Mouse (Mus musculus): ENCODE data around the gene Mrpl12. TPM values are rescaled to one million over a fixed set of nuclear protein-coding genes. Genes with fewer than 3 reads are reported as not detected.

Gene Mrpl12
- 133 and 134 TPM in 2 replicates for polyA plus RNA-seq (2015; fragmentation: Nextera tagmentation; extraction: Ambion mirVana)

DNA sequence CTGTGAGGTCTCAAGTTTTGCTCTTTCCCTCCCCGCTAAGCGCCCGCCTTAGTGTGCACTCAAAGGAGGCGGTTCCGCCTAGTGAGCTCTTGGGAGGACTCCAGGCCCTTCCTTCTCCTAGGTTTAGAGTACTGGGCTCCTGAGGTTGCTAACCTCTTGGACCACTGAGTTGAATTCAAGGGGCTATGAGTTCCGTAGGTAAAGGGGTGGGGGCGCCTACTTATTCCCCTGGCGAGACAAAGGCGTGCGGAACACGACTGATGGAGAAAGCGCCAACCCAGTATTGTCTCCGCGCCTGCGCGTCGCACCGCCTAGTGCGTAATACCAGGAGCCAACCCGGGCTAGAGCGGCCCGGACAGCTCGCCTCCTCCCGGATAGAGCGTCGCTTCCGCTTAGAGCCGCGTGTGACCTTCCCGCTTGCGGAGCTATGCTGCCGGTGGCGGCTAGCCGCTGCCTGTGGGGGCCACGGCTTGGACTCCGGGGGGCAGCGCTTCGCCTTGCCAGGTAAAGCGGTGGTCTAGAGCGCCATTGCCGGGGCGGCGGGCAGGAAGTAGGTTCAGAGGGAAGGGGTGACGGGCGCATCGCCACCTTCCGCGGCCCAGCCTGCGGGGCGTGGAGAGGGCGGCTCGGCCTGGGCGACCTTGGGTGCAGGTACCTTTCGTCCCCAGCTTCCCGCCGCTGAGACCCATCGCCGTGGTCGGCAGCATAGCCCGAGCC, at the start of gene Mrpl12:
Gene Mrpl12 (plus strand): TSS at position 349 of the 717 bp plus-strand sequence.
- Histone ChIP-seq H3K4me2 (replicated peaks; ENCODE audit: low read depth) (peak within 1 kb of the TSS; percentile 79), H3K9ac (ENCODE audit: low read length) (peak within 1 kb of the TSS; percentile 89), H3K4me3 (ENCODE audit: low read depth, low read length) (peak within 1 kb of the TSS; percentile 94), H3K4me1 (replicated peaks; ENCODE audit: control insufficient read depth, insufficient read depth) (no peaks in the 10 kb centered on the region; the same call in 1 of the 2 replicates), H3K9me3 (ENCODE audit: control insufficient read depth, low read length) (no peaks in the 10 kb centered on the region), H3K27me3 (ENCODE audit: control insufficient read depth, insufficient read depth, low read length) (no peaks in the 10 kb centered on the region), H3K27ac (replicated peaks) (peak within 1 kb of the TSS; percentile 75), H3K36me3 (ENCODE audit: control insufficient read depth, insufficient read depth, low read length) (peaks cover 25% of the 10 kb centered on the region)
- WGBS = under 1% methylated on average over 60 of the region's 60 CpGs
- TF ChIP-seq EP300 (optimal IDR thresholded peaks at IDR 0.05) = no peak
- TF ChIP-seq CTCF (IDR thresholded peaks at IDR 0.05; ENCODE audit: low read depth) = no peak; the same call in 1 of the 2 replicates
- peak; percentile 94 for DNase-seq (ENCODE audit: low spot score)
- ATAC-seq (ENCODE audit: low FRiP score, low TSS enrichment) = peak; percentile 88

DNA sequence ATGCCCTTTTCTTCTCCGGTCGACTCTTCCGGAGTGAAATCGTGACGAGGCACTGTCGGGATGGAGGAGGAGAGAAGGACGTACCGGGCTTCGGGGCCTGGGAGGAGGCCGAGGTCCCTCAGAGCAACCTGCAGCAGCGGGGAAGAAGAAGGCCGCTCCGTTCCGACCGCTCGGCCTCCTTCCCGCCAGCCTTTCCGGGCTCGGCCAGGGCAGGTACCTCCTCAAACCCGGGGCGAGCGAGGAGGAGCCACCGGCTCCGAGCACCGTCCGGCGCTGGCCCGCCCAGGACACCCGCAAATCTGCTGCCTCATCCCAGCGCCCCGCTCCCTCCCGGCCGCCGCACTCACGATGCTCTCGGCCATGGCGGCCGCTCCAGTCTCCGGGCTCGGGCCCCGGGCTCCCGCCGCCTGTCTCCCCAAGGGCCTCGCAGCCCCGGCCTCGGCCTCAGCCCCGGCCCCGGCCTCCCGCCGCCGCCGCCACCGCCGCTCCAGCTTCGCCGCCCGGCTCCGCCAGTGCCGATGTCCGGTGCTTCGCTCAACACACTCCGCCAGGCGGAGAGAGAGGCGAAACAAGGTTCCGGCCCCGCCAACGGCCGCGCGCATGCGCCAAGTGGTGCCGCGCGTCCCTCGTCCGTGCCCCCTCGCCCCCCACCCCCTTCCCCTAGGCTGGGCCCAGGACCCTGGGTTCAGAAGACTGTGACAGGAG, 47.1 kb upstream of the Mrpl12 start, which contains the start of gene Nploc4:
Gene Nploc4 (minus strand): TSS at position 557 of the 705 bp plus-strand sequence.
- H3K9ac ChIP-seq (ENCODE audit: low read length) = peak within 1 kb of the TSS; percentile 95
- H3K4me1 ChIP-seq (replicated peaks; ENCODE audit: control insufficient read depth, insufficient read depth) = no peaks in the 10 kb centered on the region
- H3K4me3 ChIP-seq (ENCODE audit: low read depth, low read length) = peak within 1 kb of the TSS; percentile 99
- DNase-seq (ENCODE audit: low spot score) (peak; percentile 90), ATAC-seq (ENCODE audit: low FRiP score, low TSS enrichment) (peak; percentile 86)
- H3K27me3 ChIP-seq (ENCODE audit: control insufficient read depth, insufficient read depth, low read length) = no peaks in the 10 kb centered on the region
- peak; percentile 32; the same call in 1 of the 2 replicates for TF ChIP-seq CTCF (IDR thresholded peaks at IDR 0.05; ENCODE audit: low read depth)
- TF ChIP-seq EP300 (optimal IDR thresholded peaks at IDR 0.05) = no peak
- WGBS = 2% methylated on average over 55 of the region's 77 CpGs
- peak within 1 kb of the TSS; percentile 80 for H3K4me2 ChIP-seq (replicated peaks; ENCODE audit: low read depth)
- H3K9me3 ChIP-seq (ENCODE audit: control insufficient read depth, low read length) = no peaks in the 10 kb centered on the region
- H3K27ac ChIP-seq (replicated peaks) = peak within 1 kb of the TSS; percentile 86
- peaks cover 8% of the 10 kb centered on the region for H3K36me3 ChIP-seq (ENCODE audit: control insufficient read depth, insufficient read depth, low read length)

DNA sequence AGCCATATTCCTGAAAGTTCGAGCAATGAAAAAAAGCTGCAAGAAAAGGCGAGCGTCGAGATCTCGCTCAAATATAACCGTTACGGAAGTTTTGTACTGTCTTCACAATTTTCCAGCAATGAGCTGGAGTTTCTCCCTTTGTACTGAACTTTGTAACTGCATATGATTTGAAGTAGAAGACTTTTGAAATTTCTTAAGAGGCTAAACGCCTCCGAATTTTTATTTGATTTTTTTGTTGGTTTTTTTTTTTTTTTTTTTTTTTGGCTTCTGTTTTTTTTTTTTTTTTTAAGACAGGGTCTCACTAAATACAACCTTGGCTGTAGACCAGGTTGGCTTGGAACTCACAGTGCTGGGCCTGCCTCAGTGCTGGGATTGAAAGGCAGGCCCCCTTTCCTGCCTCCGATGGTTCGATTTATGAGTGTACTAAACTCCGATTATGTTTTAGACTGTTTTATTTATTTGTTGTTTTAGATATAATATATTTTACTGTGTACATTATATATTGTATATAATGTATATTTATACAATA, 46.5 kb upstream of the Mrpl12 start:
- Histone ChIP-seq H3K27me3 (ENCODE audit: control insufficient read depth, insufficient read depth, low read length) (no peaks in the 10 kb centered on the region), H3K27ac (replicated peaks) (peak overlapping the region; percentile 86), H3K4me1 (replicated peaks; ENCODE audit: control insufficient read depth, insufficient read depth) (no peaks in the 10 kb centered on the region), H3K4me2 (replicated peaks; ENCODE audit: low read depth) (peak overlapping the region; percentile 80), H3K9me3 (ENCODE audit: control insufficient read depth, low read length) (no peaks in the 10 kb centered on the region), H3K9ac (ENCODE audit: low read length) (peak overlapping the region; percentile 95), H3K4me3 (ENCODE audit: low read depth, low read length) (peak overlapping the region; percentile 99), H3K36me3 (ENCODE audit: control insufficient read depth, insufficient read depth, low read length) (peaks cover 5% of the 10 kb centered on the region)
- no peak for TF ChIP-seq EP300 (optimal IDR thresholded peaks at IDR 0.05)
- no peak for TF ChIP-seq CTCF (IDR thresholded peaks at IDR 0.05; ENCODE audit: low read depth)
- DNase-seq (ENCODE audit: low spot score) (no peak), ATAC-seq (ENCODE audit: low FRiP score, low TSS enrichment) (no peak)
- 20% methylated on average over 12 of the region's 12 CpGs for WGBS

DNA sequence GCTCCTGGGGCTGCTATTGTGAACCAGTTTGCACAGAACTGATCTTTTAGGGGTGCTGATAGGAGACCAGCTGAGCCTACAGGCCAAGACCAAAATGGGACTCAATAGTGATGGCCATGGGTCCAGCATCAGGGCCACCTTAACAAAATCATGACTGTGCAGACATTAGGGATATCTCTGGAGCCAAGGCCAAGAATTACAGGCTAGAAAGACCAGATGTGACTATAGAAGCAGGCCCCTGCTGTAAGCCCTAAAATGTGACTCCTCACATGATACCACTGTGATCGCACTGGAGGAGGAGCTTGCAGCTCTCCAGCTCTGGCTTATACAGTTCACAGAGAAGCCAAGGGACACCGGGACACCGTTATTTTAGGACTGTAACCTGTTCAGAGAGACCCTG, 42.1 kb upstream of the Mrpl12 start, which contains the start of gene Tspan10:
Gene Tspan10 (plus strand): TSS at position 301 of the 400 bp plus-strand sequence.
- Histone ChIP-seq H3K9ac (ENCODE audit: low read length) (no peak within 1 kb of the TSS), H3K4me2 (replicated peaks; ENCODE audit: low read depth) (no peak within 1 kb of the TSS), H3K4me3 (ENCODE audit: low read depth, low read length) (no peak within 1 kb of the TSS), H3K4me1 (replicated peaks; ENCODE audit: control insufficient read depth, insufficient read depth) (no peaks in the 10 kb centered on the region), H3K9me3 (ENCODE audit: control insufficient read depth, low read length) (no peaks in the 10 kb centered on the region), H3K27ac (replicated peaks) (no peak within 1 kb of the TSS), H3K36me3 (ENCODE audit: control insufficient read depth, insufficient read depth, low read length) (no peaks in the 10 kb centered on the region), H3K27me3 (ENCODE audit: control insufficient read depth, insufficient read depth, low read length) (no peaks in the 10 kb centered on the region)
- TF ChIP-seq EP300 (optimal IDR thresholded peaks at IDR 0.05) (no peak), CTCF (IDR thresholded peaks at IDR 0.05; ENCODE audit: low read depth) (no peak)
- WGBS = 89% methylated on average over 3 of the region's 3 CpGs
- DNase-seq (ENCODE audit: low spot score) (no peak), ATAC-seq (ENCODE audit: low FRiP score, low TSS enrichment) (no peak)

DNA sequence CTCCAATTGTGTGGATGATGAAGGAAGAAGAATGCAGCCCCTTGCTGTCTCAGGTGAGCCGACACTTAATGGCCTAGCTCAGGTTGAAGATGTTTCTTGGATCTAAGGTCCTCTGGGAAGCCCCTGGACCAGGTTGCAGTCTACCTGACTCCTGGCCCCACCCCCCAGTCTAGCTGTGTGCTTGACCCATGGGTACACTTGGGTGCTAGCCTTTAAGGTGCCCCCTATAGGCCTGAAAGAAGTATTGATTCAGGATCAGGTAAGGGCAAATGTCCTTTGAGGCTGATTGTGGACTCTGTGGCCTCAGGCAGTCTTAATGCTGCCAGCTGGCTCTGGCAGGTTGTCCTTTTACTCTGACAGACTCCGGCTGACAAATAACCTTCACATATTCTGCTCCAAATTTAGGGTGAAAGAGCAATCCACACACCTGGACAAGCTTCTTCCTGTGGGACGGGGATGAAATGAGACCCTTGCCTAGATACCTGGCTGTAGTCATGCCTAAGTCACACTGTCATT, 41.6 kb upstream of the Mrpl12 start:
- Histone ChIP-seq H3K9me3 (ENCODE audit: control insufficient read depth, low read length) (no peaks in the 10 kb centered on the region), H3K27me3 (ENCODE audit: control insufficient read depth, insufficient read depth, low read length) (no peaks in the 10 kb centered on the region), H3K4me1 (replicated peaks; ENCODE audit: control insufficient read depth, insufficient read depth) (no peaks in the 10 kb centered on the region), H3K9ac (ENCODE audit: low read length) (no peak overlapping the region), H3K4me2 (replicated peaks; ENCODE audit: low read depth) (no peak overlapping the region), H3K4me3 (ENCODE audit: low read depth, low read length) (no peak overlapping the region), H3K36me3 (ENCODE audit: control insufficient read depth, insufficient read depth, low read length) (no peaks in the 10 kb centered on the region), H3K27ac (replicated peaks) (no peak overlapping the region)
- TF ChIP-seq CTCF (IDR thresholded peaks at IDR 0.05; ENCODE audit: low read depth) = peak; percentile 28; the same call in 1 of the 2 replicates
- no peak for TF ChIP-seq EP300 (optimal IDR thresholded peaks at IDR 0.05)
- DNase-seq (ENCODE audit: low spot score) (no peak), ATAC-seq (ENCODE audit: low FRiP score, low TSS enrichment) (no peak)
- WGBS = 84% methylated on average over 3 of the region's 3 CpGs
